Mouse (Mus musculus): Measurements from ENCODE around the gene D430042O09Rik. TPM values are rescaled to one million over a fixed set of nuclear protein-coding genes. Genes with fewer than 3 reads are reported as not detected.

The D430042O09Rik gene
- polyA plus RNA-seq, 1 experiment from 2014 or later: 9.0 TPM

DNA sequence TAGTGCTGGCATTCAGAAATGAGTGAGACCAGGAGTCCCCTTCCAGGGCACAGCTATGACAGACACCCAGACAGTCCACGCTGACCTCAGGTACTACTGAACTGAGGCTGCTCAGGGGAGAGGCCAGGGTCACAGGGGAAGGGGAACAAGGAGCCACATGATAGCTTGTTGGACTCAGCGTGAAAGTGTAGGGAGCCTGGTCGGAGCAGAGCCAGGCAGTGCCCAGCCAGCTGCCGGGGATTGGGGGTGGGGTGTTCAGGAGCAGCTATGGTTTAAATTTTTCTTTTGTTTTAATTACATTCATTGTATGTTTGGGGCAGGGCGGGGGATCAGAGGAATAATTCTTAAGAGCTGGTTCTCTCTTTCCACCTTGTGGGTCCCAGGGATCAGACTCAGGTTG is 120.9 kb downstream of the D430042O09Rik start:
- Histone ChIP-seq H3K27me3 (replicated peaks; ENCODE audit: control insufficient read depth, insufficient read depth, low read length) (no peaks in the 10 kb centered on the region), H3K4me2 (ENCODE audit: low read depth, low read length) (no peak overlapping the region), H3K27ac (replicated peaks; ENCODE audit: low read depth, low read length) (no peak overlapping the region), H3K4me1 (ENCODE audit: control insufficient read depth, insufficient read depth, low read length) (peaks cover 47% of the 10 kb centered on the region), H3K4me3 (ENCODE audit: low read depth, low read length) (no peak overlapping the region), H3K9me3 (ENCODE audit: control insufficient read depth, low read length) (no peaks in the 10 kb centered on the region), H3K36me3 (ENCODE audit: control insufficient read depth, insufficient read depth, low read length) (no peaks in the 10 kb centered on the region), H3K9ac (ENCODE audit: low read depth, low read length) (no peak overlapping the region)
- WGBS: 53% methylated on average over 5 of the region's 5 CpGs
- no peak for DNase-seq (ENCODE audit: low spot score)
- ATAC-seq (ENCODE audit: low read depth): 0 out of 2 replicates have a peak, but pooled peaks have one; percentile 28

DNA sequence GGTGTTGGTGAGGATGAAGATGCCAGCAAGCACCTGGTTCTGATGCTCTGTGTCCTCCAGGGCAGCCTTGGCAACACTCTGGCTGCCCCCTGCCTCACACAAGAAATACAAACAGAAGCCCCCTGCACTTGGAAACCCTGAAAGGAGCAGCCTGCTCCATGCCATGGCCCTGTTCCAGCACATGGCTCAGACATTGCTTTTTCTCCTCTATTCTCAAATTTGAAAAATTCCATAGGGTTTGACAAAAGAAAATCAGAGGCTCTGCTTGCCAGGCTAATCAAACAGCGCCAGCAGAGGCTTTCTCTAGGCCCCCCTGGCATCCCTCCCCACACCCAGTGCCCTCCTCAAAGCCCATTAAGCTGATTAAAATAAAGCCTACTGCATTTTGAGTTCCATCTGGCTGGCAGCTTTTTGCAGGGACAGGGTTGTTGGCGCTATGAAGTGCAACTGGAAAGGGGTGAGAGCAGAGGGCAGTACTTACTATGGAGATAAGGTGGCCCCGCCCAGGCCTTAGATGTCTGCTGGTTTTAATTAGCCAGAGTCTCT is 121.5 kb downstream of the D430042O09Rik start:
- H3K36me3 ChIP-seq (ENCODE audit: control insufficient read depth, insufficient read depth, low read length): 0 out of 2 replicates have a peak, but pooled peaks cover 2% of the 10 kb centered on the region
- WGBS: 24% methylated on average over 3 of the region's 3 CpGs
- DNase-seq (ENCODE audit: low spot score) (peak; percentile 54), ATAC-seq (ENCODE audit: low read depth) (no peak)
- H3K27me3 ChIP-seq (replicated peaks; ENCODE audit: control insufficient read depth, insufficient read depth, low read length): no peaks in the 10 kb centered on the region
- no peak overlapping the region for H3K9ac ChIP-seq (ENCODE audit: low read depth, low read length)
- 0 out of 2 replicates have a peak overlapping the region, but pooled peaks have one; percentile 53 for H3K27ac ChIP-seq (replicated peaks; ENCODE audit: low read depth, low read length)
- no peak overlapping the region for H3K4me2 ChIP-seq (ENCODE audit: low read depth, low read length)
- peaks cover 47% of the 10 kb centered on the region for H3K4me1 ChIP-seq (ENCODE audit: control insufficient read depth, insufficient read depth, low read length)
- H3K4me3 ChIP-seq (ENCODE audit: low read depth, low read length): no peak overlapping the region
- H3K9me3 ChIP-seq (ENCODE audit: control insufficient read depth, low read length): no peaks in the 10 kb centered on the region

DNA sequence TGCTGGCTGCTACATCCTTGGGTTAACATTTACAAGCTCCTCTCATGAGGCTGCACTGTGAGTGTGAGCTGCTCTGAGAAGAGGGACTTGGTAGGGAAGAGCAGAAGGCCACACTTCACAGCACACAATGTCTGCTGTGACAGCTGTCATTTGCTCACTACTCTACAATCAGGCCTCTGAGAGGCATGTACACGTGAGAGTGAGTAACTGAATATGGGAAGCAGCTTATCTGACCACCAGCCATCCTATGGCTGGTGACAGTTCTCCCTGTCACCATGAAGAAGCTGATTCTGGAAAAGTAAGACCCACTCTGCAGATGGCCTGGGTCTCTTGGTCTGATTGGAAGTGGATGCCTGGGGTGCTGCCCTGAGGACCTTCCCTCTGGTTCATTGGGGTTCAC is 125.1 kb downstream of the D430042O09Rik start:
- no peak overlapping the region; the same call in 1 of the 2 replicates for H3K27ac ChIP-seq (replicated peaks; ENCODE audit: low read depth, low read length)

DNA sequence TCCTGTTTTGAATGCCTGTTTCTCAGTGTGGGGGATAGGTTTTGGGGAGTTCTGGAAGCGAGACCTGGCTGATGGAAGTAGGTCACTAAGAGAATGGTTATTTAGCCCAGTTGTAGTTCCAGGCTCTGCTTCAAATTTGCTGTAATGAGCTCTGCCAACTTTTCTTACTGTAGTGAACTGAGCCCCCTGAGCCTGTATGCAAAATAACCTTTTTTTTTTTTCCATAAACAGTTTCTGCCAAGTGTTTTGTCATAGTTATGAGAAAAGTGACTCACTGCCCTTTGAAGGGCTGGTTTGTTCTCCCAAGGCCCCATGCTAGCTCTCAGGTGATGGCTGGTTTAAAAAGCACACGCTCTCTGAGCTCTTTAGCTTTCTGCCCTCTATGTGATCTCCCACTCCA is 125.8 kb downstream of the D430042O09Rik start:
- Histone ChIP-seq H3K4me3 (ENCODE audit: low read depth, low read length) (no peak overlapping the region), H3K27ac (replicated peaks; ENCODE audit: low read depth, low read length) (0 out of 2 replicates have a peak overlapping the region, but pooled peaks have one; percentile 29), H3K36me3 (ENCODE audit: control insufficient read depth, insufficient read depth, low read length) (0 out of 2 replicates have a peak, but pooled peaks cover 6% of the 10 kb centered on the region), H3K4me1 (ENCODE audit: control insufficient read depth, insufficient read depth, low read length) (peaks cover 42% of the 10 kb centered on the region), H3K27me3 (replicated peaks; ENCODE audit: control insufficient read depth, insufficient read depth, low read length) (no peaks in the 10 kb centered on the region), H3K4me2 (ENCODE audit: low read depth, low read length) (no peak overlapping the region), H3K9me3 (ENCODE audit: control insufficient read depth, low read length) (no peaks in the 10 kb centered on the region), H3K9ac (ENCODE audit: low read depth, low read length) (no peak overlapping the region)
- DNase-seq (ENCODE audit: low spot score) (peak; percentile 67), ATAC-seq (ENCODE audit: low read depth) (no peak)
- WGBS: 72% methylated on average over 2 of the region's 2 CpGs

More for the DNA sequence above, 125.1 kb downstream of the D430042O09Rik start:
- Histone ChIP-seq H3K4me3 (ENCODE audit: low read depth, low read length) (no peak overlapping the region), H3K27me3 (replicated peaks; ENCODE audit: control insufficient read depth, insufficient read depth, low read length) (no peaks in the 10 kb centered on the region), H3K36me3 (ENCODE audit: control insufficient read depth, insufficient read depth, low read length) (0 out of 2 replicates have a peak, but pooled peaks cover 6% of the 10 kb centered on the region), H3K9ac (ENCODE audit: low read depth, low read length) (no peak overlapping the region), H3K9me3 (ENCODE audit: control insufficient read depth, low read length) (no peaks in the 10 kb centered on the region), H3K4me1 (ENCODE audit: control insufficient read depth, insufficient read depth, low read length) (peaks cover 42% of the 10 kb centered on the region), H3K4me2 (ENCODE audit: low read depth, low read length) (no peak overlapping the region)
- WGBS: 46% methylated on average over 1 of the region's 1 CpGs
- no peak for DNase-seq (ENCODE audit: low spot score)
- ATAC-seq (ENCODE audit: low read depth): no peak

DNA sequence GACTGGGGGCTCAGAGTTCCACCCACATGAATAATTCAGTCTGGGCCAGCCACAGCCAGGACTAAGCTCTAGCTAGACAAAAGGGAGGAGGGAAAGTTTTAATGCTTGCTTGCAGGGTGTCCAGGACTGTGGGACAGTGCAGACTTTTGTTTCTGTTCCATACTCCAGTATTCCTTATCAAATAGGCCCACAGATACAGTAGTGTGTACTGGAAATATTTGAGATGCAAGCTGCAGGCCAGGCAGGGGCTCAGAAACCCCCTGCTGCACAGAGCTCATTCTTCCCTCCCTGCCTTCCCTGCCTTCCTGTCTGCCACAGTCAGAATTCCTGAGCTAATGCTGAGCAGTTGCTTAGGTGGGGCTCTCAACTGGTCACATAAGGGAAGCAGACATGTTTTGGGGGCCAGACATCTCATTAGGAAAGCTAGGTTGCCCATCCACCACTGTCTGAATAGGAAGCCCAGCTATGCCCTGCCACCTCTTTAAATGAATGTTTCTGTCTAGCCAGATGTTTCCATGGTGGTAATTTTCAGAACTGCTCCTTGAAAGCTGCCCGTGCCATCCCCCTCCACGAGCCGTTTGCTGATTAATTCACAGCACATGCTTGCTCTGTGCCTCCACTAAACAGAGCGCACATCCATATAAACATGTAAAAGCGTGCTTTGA is 130.5 kb downstream of the D430042O09Rik start:
- H3K9me3 ChIP-seq (ENCODE audit: control insufficient read depth, low read length): no peaks in the 10 kb centered on the region
- DNase-seq (ENCODE audit: low spot score) (peak; percentile 61), ATAC-seq (ENCODE audit: low read depth) (peak; percentile 53; the same call in 1 of the 2 replicates)
- H3K4me3 ChIP-seq (ENCODE audit: low read depth, low read length): no peak overlapping the region
- no peak overlapping the region for H3K9ac ChIP-seq (ENCODE audit: low read depth, low read length)
- H3K36me3 ChIP-seq (ENCODE audit: control insufficient read depth, insufficient read depth, low read length): peaks cover 13% of the 10 kb centered on the region
- H3K27ac ChIP-seq (replicated peaks; ENCODE audit: low read depth, low read length): peak overlapping the region; percentile 56
- no peaks in the 10 kb centered on the region for H3K27me3 ChIP-seq (replicated peaks; ENCODE audit: control insufficient read depth, insufficient read depth, low read length)
- WGBS: 30% methylated on average over 5 of the region's 5 CpGs
- H3K4me2 ChIP-seq (ENCODE audit: low read depth, low read length): no peak overlapping the region
- peaks cover 23% of the 10 kb centered on the region for H3K4me1 ChIP-seq (ENCODE audit: control insufficient read depth, insufficient read depth, low read length)

DNA sequence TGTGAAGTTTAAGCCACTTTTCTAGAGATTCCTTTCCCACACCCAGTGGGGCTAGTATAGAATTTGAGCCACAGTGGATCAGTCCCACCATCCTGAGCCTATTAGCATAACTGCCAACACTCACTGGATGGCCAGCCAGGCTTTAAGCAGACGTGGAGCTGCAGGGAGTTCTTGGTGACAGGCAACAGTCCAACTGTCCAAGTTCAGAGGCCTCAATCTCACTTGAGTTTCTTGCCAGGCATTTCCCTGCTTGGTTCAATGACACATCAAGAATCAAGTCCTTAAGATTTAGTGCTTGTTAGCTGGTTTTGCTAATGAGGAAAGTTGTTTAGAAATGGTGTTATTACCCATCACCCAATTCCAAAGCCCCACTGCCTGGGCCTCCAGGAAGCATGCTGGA is 137.9 kb downstream of the D430042O09Rik start:
- peaks cover 11% of the 10 kb centered on the region for H3K36me3 ChIP-seq (ENCODE audit: control insufficient read depth, insufficient read depth, low read length)
- no peak overlapping the region for H3K4me2 ChIP-seq (ENCODE audit: low read depth, low read length)
- H3K4me3 ChIP-seq (ENCODE audit: low read depth, low read length): no peak overlapping the region
- H3K27me3 ChIP-seq (replicated peaks; ENCODE audit: control insufficient read depth, insufficient read depth, low read length): no peaks in the 10 kb centered on the region
- 55% methylated on average over 1 of the region's 1 CpGs for WGBS
- ATAC-seq (ENCODE audit: low read depth) (no peak), DNase-seq (ENCODE audit: low spot score) (no peak)
- H3K9me3 ChIP-seq (ENCODE audit: control insufficient read depth, low read length): no peaks in the 10 kb centered on the region
- H3K4me1 ChIP-seq (ENCODE audit: control insufficient read depth, insufficient read depth, low read length): 0 out of 2 replicates have a peak, but pooled peaks cover 3% of the 10 kb centered on the region
- no peak overlapping the region for H3K27ac ChIP-seq (replicated peaks; ENCODE audit: low read depth, low read length)
- H3K9ac ChIP-seq (ENCODE audit: low read depth, low read length): no peak overlapping the region

DNA sequence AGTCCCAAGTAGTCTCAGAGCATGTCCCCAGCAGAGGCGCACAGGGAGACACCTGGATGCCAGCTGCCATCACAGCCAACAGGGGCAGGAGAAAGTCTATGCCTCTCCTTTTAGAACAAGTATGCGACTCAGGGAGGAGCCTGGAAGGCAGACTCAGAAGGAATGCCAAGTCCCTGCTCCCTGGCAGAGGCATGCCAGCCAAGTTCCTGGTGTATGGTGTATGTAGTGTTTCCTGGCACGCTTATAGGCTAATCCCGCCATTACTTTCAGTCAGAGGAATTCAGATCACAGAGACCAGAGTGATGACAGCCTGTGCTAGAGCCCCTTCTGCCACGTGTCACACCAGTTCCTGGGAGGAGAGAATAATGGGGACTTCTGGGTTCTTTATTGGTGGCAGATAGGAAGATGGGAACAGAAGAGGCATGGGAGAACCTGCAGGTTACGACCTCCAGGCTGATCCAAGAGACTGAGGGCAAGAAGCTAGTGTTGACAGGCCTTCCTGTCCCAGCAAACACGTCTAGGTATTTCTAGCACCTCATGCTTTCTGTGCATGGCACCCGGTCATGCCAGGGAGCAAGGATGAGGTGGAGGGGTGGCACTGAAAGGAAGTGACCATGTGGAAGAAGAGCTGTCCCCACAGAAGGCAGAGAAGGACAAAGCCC is 139.3 kb downstream of the D430042O09Rik start:
- Histone ChIP-seq H3K4me2 (ENCODE audit: low read depth, low read length) (no peak overlapping the region), H3K27ac (replicated peaks; ENCODE audit: low read depth, low read length) (no peak overlapping the region), H3K4me3 (ENCODE audit: low read depth, low read length) (no peak overlapping the region), H3K9ac (ENCODE audit: low read depth, low read length) (no peak overlapping the region), H3K36me3 (ENCODE audit: control insufficient read depth, insufficient read depth, low read length) (peaks cover 19% of the 10 kb centered on the region), H3K4me1 (ENCODE audit: control insufficient read depth, insufficient read depth, low read length) (0 out of 2 replicates have a peak, but pooled peaks cover 3% of the 10 kb centered on the region), H3K9me3 (ENCODE audit: control insufficient read depth, low read length) (no peaks in the 10 kb centered on the region), H3K27me3 (replicated peaks; ENCODE audit: control insufficient read depth, insufficient read depth, low read length) (no peaks in the 10 kb centered on the region)
- ATAC-seq (ENCODE audit: low read depth): peak; percentile 74; the same call in 1 of the 2 replicates
- 74% methylated on average over 8 of the region's 8 CpGs for WGBS
- peak; percentile 62 for DNase-seq (ENCODE audit: low spot score)

DNA sequence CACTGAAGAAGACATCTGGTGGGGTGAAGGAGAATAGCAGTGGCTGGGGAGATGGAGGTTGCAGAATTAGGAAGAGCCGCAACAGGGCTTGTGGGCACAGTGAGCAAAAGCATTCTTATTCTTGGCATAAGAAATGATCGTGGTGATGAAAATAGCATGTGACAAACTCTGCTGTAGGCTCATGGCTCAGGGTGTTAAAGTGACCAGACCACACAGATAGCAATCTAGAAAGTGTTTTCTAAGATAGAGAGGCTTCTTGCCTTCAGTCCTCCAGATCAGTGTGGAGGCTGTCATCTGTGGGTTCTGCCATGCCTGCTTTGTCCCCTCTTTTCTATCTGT is 139.8 kb downstream of the D430042O09Rik start:
- no peak for DNase-seq (ENCODE audit: low spot score)
- H3K9me3 ChIP-seq (ENCODE audit: control insufficient read depth, low read length): no peaks in the 10 kb centered on the region
- H3K27me3 ChIP-seq (replicated peaks; ENCODE audit: control insufficient read depth, insufficient read depth, low read length): no peaks in the 10 kb centered on the region
- H3K9ac ChIP-seq (ENCODE audit: low read depth, low read length): no peak overlapping the region
- H3K27ac ChIP-seq (replicated peaks; ENCODE audit: low read depth, low read length): no peak overlapping the region
- H3K36me3 ChIP-seq (ENCODE audit: control insufficient read depth, insufficient read depth, low read length): peaks cover 19% of the 10 kb centered on the region
- WGBS: 91% methylated on average over 2 of the region's 2 CpGs
- ATAC-seq (ENCODE audit: low read depth): no peak
- no peak overlapping the region for H3K4me2 ChIP-seq (ENCODE audit: low read depth, low read length)
- no peak overlapping the region for H3K4me3 ChIP-seq (ENCODE audit: low read depth, low read length)
- 0 out of 2 replicates have a peak, but pooled peaks cover 3% of the 10 kb centered on the region for H3K4me1 ChIP-seq (ENCODE audit: control insufficient read depth, insufficient read depth, low read length)
